Mouse (Mus musculus): ENCODE data around the gene Dna2. TPM values are rescaled to one million over a fixed set of nuclear protein-coding genes. Genes with fewer than 3 reads are reported as not detected.

Gene Dna2
- polyA plus RNA-seq, 1 experiment from 2014 or later, result 36.0 TPM

DNA sequence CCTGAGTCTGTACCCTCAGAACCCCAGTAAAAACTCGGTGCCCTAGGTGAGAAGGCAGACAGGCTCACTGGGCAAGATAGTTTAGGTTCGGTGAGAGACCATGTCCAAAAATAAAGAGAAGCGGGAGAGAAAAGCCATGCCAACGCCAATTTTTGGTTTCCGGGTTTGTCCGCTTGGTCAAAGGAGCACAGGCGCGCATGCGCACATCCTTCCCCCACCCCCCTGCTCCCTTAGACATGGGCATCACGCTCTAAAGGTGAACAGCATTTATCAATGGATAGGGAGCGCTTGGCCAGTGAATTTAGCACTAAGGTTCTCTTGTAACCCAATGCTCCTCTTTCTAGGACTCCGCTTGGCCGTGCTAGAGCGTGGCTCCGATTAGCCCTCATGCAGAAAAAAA is 43.8 kb downstream of the Dna2 start:
- no peak for DNase-seq (ENCODE audit: low spot score)
- no peaks in the 10 kb centered on the region for H3K9me3 ChIP-seq (ENCODE audit: control insufficient read depth, low read length)
- 92% methylated on average over 15 of the region's 15 CpGs for WGBS
- H3K4me3 ChIP-seq (ENCODE audit: low read depth, low read length), result no peak overlapping the region
- no peaks in the 10 kb centered on the region for H3K27me3 ChIP-seq (ENCODE audit: control insufficient read depth, insufficient read depth, low read length)
- peaks cover 5% of the 10 kb centered on the region for H3K36me3 ChIP-seq (ENCODE audit: control insufficient read depth, insufficient read depth, low read length)
- H3K4me1 ChIP-seq (ENCODE audit: control insufficient read depth, insufficient read depth, low read length), result no peaks in the 10 kb centered on the region
- no peak overlapping the region for H3K4me2 ChIP-seq (ENCODE audit: low read depth, severe bottlenecking)
- ATAC-seq (ENCODE audit: insufficient number of reproducible peaks, low FRiP score, low TSS enrichment, low read depth), result no peak
- H3K27ac ChIP-seq (replicated peaks; ENCODE audit: low read depth, low read length), result no peak overlapping the region
- no peak overlapping the region for H3K9ac ChIP-seq (ENCODE audit: low read length)

DNA sequence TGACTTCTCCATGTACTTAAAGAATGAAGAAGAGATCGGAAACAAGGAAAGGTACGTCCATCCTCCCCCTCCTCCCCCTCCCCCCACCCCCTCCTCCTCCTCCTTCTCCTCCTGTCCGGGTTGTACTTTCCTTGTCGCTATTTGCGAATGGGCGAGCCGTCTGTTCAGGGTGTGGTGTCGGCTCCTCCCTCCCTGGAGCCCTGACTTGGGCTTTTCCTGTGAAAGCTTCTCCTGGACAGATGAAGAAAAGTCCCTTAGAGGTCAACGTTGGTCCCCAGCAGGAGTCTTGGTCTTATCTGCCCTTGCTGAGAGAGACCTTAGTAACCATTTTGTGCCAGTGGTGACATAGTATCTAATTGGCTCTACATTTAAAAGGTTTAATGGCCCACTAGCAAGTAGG is 47.2 kb downstream of the Dna2 start:
- no peaks in the 10 kb centered on the region for H3K4me1 ChIP-seq (ENCODE audit: control insufficient read depth, insufficient read depth, low read length)
- no peaks in the 10 kb centered on the region for H3K9me3 ChIP-seq (ENCODE audit: control insufficient read depth, low read length)
- no peak overlapping the region for H3K4me2 ChIP-seq (ENCODE audit: low read depth, severe bottlenecking)
- no peak for DNase-seq (ENCODE audit: low spot score)
- no peak overlapping the region for H3K4me3 ChIP-seq (ENCODE audit: low read depth, low read length)
- no peak for ATAC-seq (ENCODE audit: insufficient number of reproducible peaks, low FRiP score, low TSS enrichment, low read depth)
- 90% methylated on average over 8 of the region's 9 CpGs for WGBS
- H3K27ac ChIP-seq (replicated peaks; ENCODE audit: low read depth, low read length), result no peak overlapping the region
- H3K9ac ChIP-seq (ENCODE audit: low read length), result no peak overlapping the region
- H3K27me3 ChIP-seq (ENCODE audit: control insufficient read depth, insufficient read depth, low read length), result no peaks in the 10 kb centered on the region
- H3K36me3 ChIP-seq (ENCODE audit: control insufficient read depth, insufficient read depth, low read length), result peaks cover 15% of the 10 kb centered on the region

DNA sequence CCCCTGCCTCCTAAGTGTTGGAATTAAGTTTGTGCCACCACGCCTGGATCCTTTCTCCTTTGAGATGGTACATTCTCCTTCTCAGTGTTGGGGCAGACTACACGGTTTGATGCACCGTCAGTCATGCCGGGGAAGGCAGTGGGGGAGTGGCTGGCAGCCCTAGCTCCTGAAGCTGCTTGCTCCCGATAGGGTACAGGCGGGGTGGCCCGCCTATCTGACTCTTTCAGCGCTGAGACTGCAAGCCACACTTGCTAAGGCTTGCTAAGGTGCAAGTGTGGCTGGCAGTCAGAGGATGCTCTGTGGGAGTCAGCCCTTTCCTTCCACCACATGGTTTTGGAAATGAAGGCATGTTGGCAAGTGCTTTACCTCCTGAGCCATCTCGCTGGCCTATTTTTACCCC is 53.8 kb downstream of the Dna2 start:
- H3K27ac ChIP-seq (replicated peaks; ENCODE audit: low read depth, low read length), result no peak overlapping the region
- H3K27me3 ChIP-seq (ENCODE audit: control insufficient read depth, insufficient read depth, low read length), result no peaks in the 10 kb centered on the region
- no peak overlapping the region for H3K4me2 ChIP-seq (ENCODE audit: low read depth, severe bottlenecking)
- DNase-seq (ENCODE audit: low spot score) (no peak), ATAC-seq (ENCODE audit: insufficient number of reproducible peaks, low FRiP score, low TSS enrichment, low read depth) (no peak)
- H3K9me3 ChIP-seq (ENCODE audit: control insufficient read depth, low read length), result no peaks in the 10 kb centered on the region
- H3K4me1 ChIP-seq (ENCODE audit: control insufficient read depth, insufficient read depth, low read length), result no peaks in the 10 kb centered on the region
- H3K4me3 ChIP-seq (ENCODE audit: low read depth, low read length), result no peak overlapping the region
- 75% methylated on average over 9 of the region's 9 CpGs for WGBS
- peaks cover 32% of the 10 kb centered on the region; the same call in 1 of the 2 replicates for H3K36me3 ChIP-seq (ENCODE audit: control insufficient read depth, insufficient read depth, low read length)
- H3K9ac ChIP-seq (ENCODE audit: low read length), result no peak overlapping the region

DNA sequence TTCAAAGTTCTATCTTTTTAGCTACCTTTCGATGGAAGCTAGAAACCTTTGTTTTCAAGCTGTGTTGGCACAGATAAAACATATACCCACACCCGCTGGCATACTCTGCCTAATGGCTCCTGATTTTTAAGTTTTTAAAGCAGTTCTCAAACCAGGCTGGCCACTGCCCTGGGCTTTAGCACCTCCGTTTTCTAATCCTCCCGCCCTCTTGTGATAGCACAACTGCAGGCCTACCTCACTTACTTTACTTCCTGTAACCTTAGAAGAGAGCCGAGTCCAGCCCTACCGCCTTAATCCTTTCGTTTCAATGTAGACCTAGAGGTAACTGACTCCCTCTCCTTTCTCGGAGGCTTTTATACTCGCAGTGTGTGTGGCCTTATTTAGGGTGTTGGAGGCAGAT is 56.4 kb downstream of the Dna2 start:
- DNase-seq (ENCODE audit: low spot score) (no peak), ATAC-seq (ENCODE audit: insufficient number of reproducible peaks, low FRiP score, low TSS enrichment, low read depth) (no peak)
- Histone ChIP-seq H3K4me1 (ENCODE audit: control insufficient read depth, insufficient read depth, low read length) (no peaks in the 10 kb centered on the region), H3K9ac (ENCODE audit: low read length) (no peak overlapping the region), H3K4me3 (ENCODE audit: low read depth, low read length) (no peak overlapping the region), H3K9me3 (ENCODE audit: control insufficient read depth, low read length) (no peaks in the 10 kb centered on the region), H3K36me3 (ENCODE audit: control insufficient read depth, insufficient read depth, low read length) (peaks cover 26% of the 10 kb centered on the region; the same call in 1 of the 2 replicates), H3K27ac (replicated peaks; ENCODE audit: low read depth, low read length) (no peak overlapping the region), H3K4me2 (ENCODE audit: low read depth, severe bottlenecking) (no peak overlapping the region), H3K27me3 (ENCODE audit: control insufficient read depth, insufficient read depth, low read length) (no peaks in the 10 kb centered on the region)
- WGBS, result 74% methylated on average over 9 of the region's 9 CpGs

DNA sequence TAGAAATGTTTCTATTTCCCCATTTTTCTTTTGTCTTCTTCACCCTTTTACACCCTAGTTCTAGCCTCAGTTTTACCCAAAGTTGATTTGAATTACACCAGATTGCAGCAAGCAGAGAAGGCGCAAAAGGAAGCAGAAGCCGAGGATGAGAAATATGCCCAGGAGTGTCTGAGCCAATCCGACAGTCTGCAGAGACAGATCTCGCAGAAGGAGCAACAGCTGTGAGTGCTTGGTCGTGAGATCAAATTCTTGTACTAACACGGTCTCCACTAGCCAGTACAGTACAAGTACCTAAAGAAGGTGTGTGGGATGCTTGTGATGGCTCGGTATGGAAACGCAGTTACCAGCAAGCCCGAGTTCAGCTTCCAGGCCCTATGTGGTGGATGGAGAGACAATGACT is 57.7 kb downstream of the Dna2 start:
- Histone ChIP-seq H3K9me3 (ENCODE audit: control insufficient read depth, low read length) (no peaks in the 10 kb centered on the region), H3K36me3 (ENCODE audit: control insufficient read depth, insufficient read depth, low read length) (peaks cover 31% of the 10 kb centered on the region; the same call in 1 of the 2 replicates), H3K27me3 (ENCODE audit: control insufficient read depth, insufficient read depth, low read length) (no peaks in the 10 kb centered on the region), H3K4me1 (ENCODE audit: control insufficient read depth, insufficient read depth, low read length) (no peaks in the 10 kb centered on the region), H3K27ac (replicated peaks; ENCODE audit: low read depth, low read length) (no peak overlapping the region), H3K4me2 (ENCODE audit: low read depth, severe bottlenecking) (no peak overlapping the region), H3K4me3 (ENCODE audit: low read depth, low read length) (no peak overlapping the region), H3K9ac (ENCODE audit: low read length) (no peak overlapping the region)
- DNase-seq (ENCODE audit: low spot score), result no peak
- 94% methylated on average over 9 of the region's 9 CpGs for WGBS
- ATAC-seq (ENCODE audit: insufficient number of reproducible peaks, low FRiP score, low TSS enrichment, low read depth), result no peak

DNA sequence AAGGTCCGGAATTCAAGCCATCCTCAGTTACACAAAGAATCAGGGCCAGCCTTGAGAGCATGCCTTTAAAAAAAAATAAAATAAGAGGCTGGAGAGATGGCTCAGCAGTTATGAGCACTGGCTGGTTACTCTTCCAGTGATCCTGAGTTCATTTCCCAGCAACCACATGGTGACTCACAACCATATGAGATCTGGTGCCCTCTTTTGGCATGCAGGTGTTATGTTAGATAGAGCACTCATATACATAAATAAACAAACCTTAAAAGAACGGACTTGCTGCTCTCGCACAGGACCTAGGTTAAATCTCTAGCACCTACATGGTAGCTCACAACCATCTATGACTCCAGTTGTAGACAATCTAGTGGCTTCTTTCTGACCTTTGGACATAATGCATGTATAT is 61.4 kb downstream of the Dna2 start:
- 76% methylated on average over 3 of the region's 3 CpGs for WGBS
- no peaks in the 10 kb centered on the region for H3K27me3 ChIP-seq (ENCODE audit: control insufficient read depth, insufficient read depth, low read length)
- no peaks in the 10 kb centered on the region for H3K9me3 ChIP-seq (ENCODE audit: control insufficient read depth, low read length)
- no peak overlapping the region for H3K27ac ChIP-seq (replicated peaks; ENCODE audit: low read depth, low read length)
- no peak overlapping the region for H3K4me3 ChIP-seq (ENCODE audit: low read depth, low read length)
- H3K4me2 ChIP-seq (ENCODE audit: low read depth, severe bottlenecking), result no peak overlapping the region
- H3K4me1 ChIP-seq (ENCODE audit: control insufficient read depth, insufficient read depth, low read length), result no peaks in the 10 kb centered on the region
- no peak for ATAC-seq (ENCODE audit: insufficient number of reproducible peaks, low FRiP score, low TSS enrichment, low read depth)
- DNase-seq (ENCODE audit: low spot score), result no peak
- H3K36me3 ChIP-seq (ENCODE audit: control insufficient read depth, insufficient read depth, low read length), result peaks cover 19% of the 10 kb centered on the region; the same call in 1 of the 2 replicates
- H3K9ac ChIP-seq (ENCODE audit: low read length), result no peak overlapping the region

DNA sequence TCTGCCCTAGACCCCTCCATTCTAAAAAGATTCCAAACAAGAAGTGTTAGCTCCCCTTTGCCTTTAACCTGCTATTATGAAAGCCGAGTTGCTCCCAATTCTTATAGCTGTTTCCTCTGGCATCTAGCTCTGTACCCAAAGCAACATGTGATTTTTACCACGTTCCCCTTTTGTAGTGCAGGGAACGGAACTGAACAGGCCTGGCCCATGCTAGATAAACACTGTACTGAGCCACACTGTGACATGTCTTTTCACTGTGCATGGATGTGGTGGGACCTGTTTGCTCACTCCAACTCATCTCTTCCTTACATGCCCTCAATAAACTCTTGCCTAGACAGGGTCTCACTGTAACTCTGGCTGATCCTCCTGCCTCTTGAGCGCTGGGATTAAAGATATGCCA is 63.4 kb downstream of the Dna2 start:
- H3K27me3 ChIP-seq (ENCODE audit: control insufficient read depth, insufficient read depth, low read length), result no peaks in the 10 kb centered on the region
- no peak overlapping the region for H3K4me3 ChIP-seq (ENCODE audit: low read depth, low read length)
- no peaks in the 10 kb centered on the region for H3K9me3 ChIP-seq (ENCODE audit: control insufficient read depth, low read length)
- peaks cover 17% of the 10 kb centered on the region; the same call in 1 of the 2 replicates for H3K36me3 ChIP-seq (ENCODE audit: control insufficient read depth, insufficient read depth, low read length)
- ATAC-seq (ENCODE audit: insufficient number of reproducible peaks, low FRiP score, low TSS enrichment, low read depth) (no peak), DNase-seq (ENCODE audit: low spot score) (no peak)
- H3K27ac ChIP-seq (replicated peaks; ENCODE audit: low read depth, low read length), result no peak overlapping the region
- no peaks in the 10 kb centered on the region for H3K4me1 ChIP-seq (ENCODE audit: control insufficient read depth, insufficient read depth, low read length)
- 92% methylated on average over 4 of the region's 4 CpGs for WGBS
- H3K4me2 ChIP-seq (ENCODE audit: low read depth, severe bottlenecking), result no peak overlapping the region
- no peak overlapping the region for H3K9ac ChIP-seq (ENCODE audit: low read length)

DNA sequence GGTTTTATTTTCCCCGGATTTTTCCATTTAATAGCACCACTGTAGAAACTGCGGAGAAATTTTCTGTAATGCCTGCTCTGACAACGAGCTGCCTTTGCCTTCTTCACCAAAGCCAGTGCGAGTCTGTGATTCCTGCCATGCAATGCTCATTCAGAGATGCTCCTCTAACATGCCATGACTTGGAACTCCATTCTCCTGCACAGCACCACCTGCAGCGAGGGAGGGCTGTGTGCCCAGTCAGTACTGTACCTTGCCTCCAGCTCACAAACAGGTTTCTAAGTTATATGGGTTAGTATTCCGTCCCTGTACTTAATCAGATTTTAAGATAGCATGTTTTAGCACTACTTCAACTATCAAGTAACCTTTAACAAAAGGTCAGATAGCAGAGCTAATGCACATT is 64.7 kb downstream of the Dna2 start:
- H3K4me1 ChIP-seq (ENCODE audit: control insufficient read depth, insufficient read depth, low read length), result no peaks in the 10 kb centered on the region
- no peaks in the 10 kb centered on the region for H3K27me3 ChIP-seq (ENCODE audit: control insufficient read depth, insufficient read depth, low read length)
- no peak for ATAC-seq (ENCODE audit: insufficient number of reproducible peaks, low FRiP score, low TSS enrichment, low read depth)
- peaks cover 21% of the 10 kb centered on the region for H3K36me3 ChIP-seq (ENCODE audit: control insufficient read depth, insufficient read depth, low read length)
- no peak overlapping the region for H3K4me2 ChIP-seq (ENCODE audit: low read depth, severe bottlenecking)
- H3K9me3 ChIP-seq (ENCODE audit: control insufficient read depth, low read length), result no peaks in the 10 kb centered on the region
- WGBS, result 91% methylated on average over 6 of the region's 6 CpGs
- DNase-seq (ENCODE audit: low spot score), result no peak
- no peak overlapping the region for H3K27ac ChIP-seq (replicated peaks; ENCODE audit: low read depth, low read length)
- H3K4me3 ChIP-seq (ENCODE audit: low read depth, low read length), result no peak overlapping the region
- H3K9ac ChIP-seq (ENCODE audit: low read length), result no peak overlapping the region

DNA sequence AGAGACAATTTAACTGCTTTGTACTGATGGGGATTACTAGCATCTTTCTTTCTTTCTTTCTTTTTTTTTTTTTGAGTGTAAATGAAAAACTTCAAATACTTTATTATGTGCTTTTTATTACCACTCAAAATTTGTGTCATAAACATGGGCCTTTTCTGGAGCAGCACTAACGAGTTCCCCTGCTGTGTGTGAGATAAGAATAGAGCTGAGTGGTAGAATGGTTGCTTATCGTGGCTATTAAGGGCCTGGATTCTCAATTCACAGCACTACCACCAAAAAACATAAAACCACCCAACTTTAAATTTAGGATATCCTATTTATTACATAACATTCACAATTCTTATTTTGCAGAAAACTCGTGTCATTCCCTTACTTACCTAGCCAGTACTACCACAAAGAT is 66.7 kb downstream of the Dna2 start:
- Histone ChIP-seq H3K27ac (replicated peaks; ENCODE audit: low read depth, low read length) (no peak overlapping the region), H3K4me2 (ENCODE audit: low read depth, severe bottlenecking) (no peak overlapping the region), H3K9ac (ENCODE audit: low read length) (no peak overlapping the region), H3K27me3 (ENCODE audit: control insufficient read depth, insufficient read depth, low read length) (no peaks in the 10 kb centered on the region), H3K9me3 (ENCODE audit: control insufficient read depth, low read length) (no peaks in the 10 kb centered on the region), H3K36me3 (ENCODE audit: control insufficient read depth, insufficient read depth, low read length) (peaks cover 16% of the 10 kb centered on the region), H3K4me3 (ENCODE audit: low read depth, low read length) (no peak overlapping the region), H3K4me1 (ENCODE audit: control insufficient read depth, insufficient read depth, low read length) (no peaks in the 10 kb centered on the region)
- DNase-seq (ENCODE audit: low spot score) (no peak), ATAC-seq (ENCODE audit: insufficient number of reproducible peaks, low FRiP score, low TSS enrichment, low read depth) (no peak)
- WGBS, result 74% methylated on average over 3 of the region's 3 CpGs
